Mouse (Mus musculus): ENCODE results near the gene Slc36a4.

DNA sequence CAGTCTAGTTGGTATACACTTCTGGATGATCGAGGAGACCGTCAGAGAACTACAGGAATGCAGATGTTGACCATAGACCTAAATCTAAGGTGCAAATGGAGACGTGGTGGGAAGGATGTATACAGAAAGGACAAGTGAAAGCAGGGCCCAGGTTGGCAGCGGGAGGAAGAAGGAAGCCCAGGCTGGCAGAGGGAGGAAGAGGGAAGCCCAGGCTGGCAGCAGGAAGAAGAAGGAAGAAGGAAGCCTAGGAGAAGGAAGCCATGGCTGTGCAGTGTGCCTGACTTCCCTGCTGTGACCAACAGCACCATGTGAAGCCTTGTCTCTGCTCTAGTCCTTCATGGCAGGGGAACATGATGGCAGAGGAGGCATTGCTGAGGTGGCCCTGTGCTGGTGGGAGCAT, 7.8 kb downstream of the Slc36a4 start:
- no peak for TF ChIP-seq CTCF (IDR thresholded peaks at IDR 0.05)
- no peak for TF ChIP-seq EP300 (IDR thresholded peaks at IDR 0.05)

All from lung, postnatal 0 days (tissue).